Mouse (Mus musculus) urinary bladder, postnatal 10 days (tissue): ENCODE results near the gene 9930022D16Rik.

Source experiments
- DNase-seq: peaks from one replicate; pipeline ENCODE4 v3.0.0; 2022; ENCODE audit warnings: low spot score

The 9930022D16Rik gene

GRCm38 (mm10) chr11:109456261-109456660 lies 42.5 kb downstream of the 9930022D16Rik start:
- DNase-seq, result no peak

GRCm38 (mm10) chr11:109458165-109458564 lies 44.4 kb downstream of the 9930022D16Rik start:
- no peak for DNase-seq

- DNase-seq, result no peak
Measured at GRCm38 (mm10) chr11:109460586-109460985, 46.9 kb downstream of the 9930022D16Rik start.

GRCm38 (mm10) chr11:109465068-109465467 lies 51.4 kb downstream of the 9930022D16Rik start:
- DNase-seq, result no peak

GRCm38 (mm10) chr11:109466987-109467386 lies 53.3 kb downstream of the 9930022D16Rik start:
- no peak for DNase-seq

- no peak for DNase-seq
Measured at GRCm38 (mm10) chr11:109468133-109468532, 54.4 kb downstream of the 9930022D16Rik start.
